Mouse (Mus musculus): ENCODE measurements around the gene Rbx1. TPM values are rescaled to one million over a fixed set of nuclear protein-coding genes. Genes with fewer than 3 reads are reported as not detected.
"Not testable (repeated sequence)": the region's sequence is repeated elsewhere in the genome, so short reads cannot be mapped to it uniquely, and the experiment has no call there.

Rbx1 gene
- total and polyA plus RNA-seq, 2 experiments = 45.5 to 55.4 TPM

GRCm38 (mm10) chr15:81476597-81476996 lies 10.5 kb downstream of the Rbx1 start:
- Histone ChIP-seq H3K4me3 (ENCODE audit: insufficient read depth, low read depth, low read length) (no peak overlapping the region), H3K36me3 (ENCODE audit: control insufficient read depth, insufficient read depth, low read length) (peaks cover 28% of the 10 kb centered on the region), H3K79me2 (ENCODE audit: control insufficient read depth, insufficient read depth, low read length) (no peaks in the 10 kb centered on the region), H3K27ac (replicated peaks; ENCODE audit: insufficient read depth, low read depth, low read length) (no peak overlapping the region), H3K27me3 (ENCODE audit: control insufficient read depth, insufficient read depth, low read length) (no peaks in the 10 kb centered on the region), H3K4me1 (ENCODE audit: control insufficient read depth, insufficient read depth, low read length) (0 out of 2 replicates have a peak, but pooled peaks cover under 1% of the 10 kb centered on the region), H3K9ac (ENCODE audit: low read depth, low read length) (no peak overlapping the region)
- no peak for DNase-seq (ENCODE audit: extremely low read depth, low read depth, low spot score)
- TF ChIP-seq CTCF (IDR thresholded peaks at IDR 0.05; ENCODE audit: low read depth, low read length) = no peak
- 8% methylated on average over 2 of the region's 2 CpGs for WGBS

DNA sequence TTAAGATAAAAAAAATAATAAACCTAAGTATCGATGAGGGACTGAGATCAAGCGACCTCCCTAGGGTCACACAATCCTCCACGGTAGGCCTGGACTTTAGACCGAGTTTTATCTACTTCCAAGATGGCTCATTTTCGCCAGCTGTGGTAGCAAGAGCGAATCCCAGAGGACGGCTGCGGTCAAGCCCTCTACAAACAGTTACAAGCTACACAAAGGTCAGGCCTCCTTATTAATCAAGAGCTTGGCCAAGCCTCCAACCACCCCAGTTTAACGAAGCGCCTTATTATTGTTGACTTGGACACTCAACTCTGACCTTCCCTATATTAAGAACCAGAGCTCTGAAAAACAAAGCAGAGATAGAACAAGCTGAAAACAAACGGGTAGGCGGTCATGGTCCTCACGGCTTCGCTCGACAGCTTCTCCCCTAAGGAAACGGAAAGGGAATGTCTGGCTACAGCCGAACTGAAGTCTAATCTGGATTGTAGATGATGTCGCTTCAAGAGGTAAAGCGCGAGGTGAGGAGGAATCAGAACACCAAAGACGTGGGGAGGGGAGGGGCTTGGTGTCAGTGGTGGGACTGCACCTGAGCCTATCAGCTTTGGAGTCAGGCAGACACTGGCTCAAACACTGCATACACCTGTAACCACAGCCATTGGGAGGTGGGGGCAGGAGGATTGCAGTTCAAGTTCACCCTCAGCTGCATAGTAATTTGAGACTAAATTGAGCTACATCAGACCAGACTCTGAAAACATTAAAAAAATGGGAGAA lies 13.5 kb downstream of the Rbx1 start:
- no peak overlapping the region for H3K27ac ChIP-seq (replicated peaks; ENCODE audit: insufficient read depth, low read depth, low read length)
- no peak overlapping the region for H3K9ac ChIP-seq (ENCODE audit: low read depth, low read length)
- H3K79me2 ChIP-seq (ENCODE audit: control insufficient read depth, insufficient read depth, low read length) = no peaks in the 10 kb centered on the region
- H3K4me3 ChIP-seq (ENCODE audit: insufficient read depth, low read depth, low read length) = no peak overlapping the region
- H3K36me3 ChIP-seq (ENCODE audit: control insufficient read depth, insufficient read depth, low read length) = peaks cover 4% of the 10 kb centered on the region; the same call in 1 of the 2 replicates
- TF ChIP-seq CTCF (IDR thresholded peaks at IDR 0.05; ENCODE audit: low read depth, low read length) (no peak), POLR2A (IDR thresholded peaks at IDR 0.05; ENCODE audit: extremely low read depth, insufficient read depth, low read length) (no peak)
- no peaks in the 10 kb centered on the region for H3K27me3 ChIP-seq (ENCODE audit: control insufficient read depth, insufficient read depth, low read length)
- peak; percentile 22 for DNase-seq (ENCODE audit: extremely low read depth, low read depth, low spot score)
- 67% methylated on average over 21 of the region's 21 CpGs for WGBS
- 0 out of 2 replicates have a peak, but pooled peaks cover 1% of the 10 kb centered on the region for H3K4me1 ChIP-seq (ENCODE audit: control insufficient read depth, insufficient read depth, low read length)

- not testable (repeated sequence) for H3K79me2 ChIP-seq (ENCODE audit: control insufficient read depth, insufficient read depth, low read length); H3K36me3 ChIP-seq (ENCODE audit: control insufficient read depth, insufficient read depth, low read length); DNase-seq (ENCODE audit: extremely low read depth, low read depth, low spot score); H3K27me3 ChIP-seq (ENCODE audit: control insufficient read depth, insufficient read depth, low read length); H3K9ac ChIP-seq (ENCODE audit: low read depth, low read length); H3K4me1 ChIP-seq (ENCODE audit: control insufficient read depth, insufficient read depth, low read length); H3K27ac ChIP-seq (replicated peaks; ENCODE audit: insufficient read depth, low read depth, low read length); H3K4me3 ChIP-seq (ENCODE audit: insufficient read depth, low read depth, low read length)
- 77% methylated on average over 3 of the region's 3 CpGs for WGBS
These were observed 14.2 kb downstream of the Rbx1 start for GRCm38 (mm10) chr15:81480284-81480683.

DNA sequence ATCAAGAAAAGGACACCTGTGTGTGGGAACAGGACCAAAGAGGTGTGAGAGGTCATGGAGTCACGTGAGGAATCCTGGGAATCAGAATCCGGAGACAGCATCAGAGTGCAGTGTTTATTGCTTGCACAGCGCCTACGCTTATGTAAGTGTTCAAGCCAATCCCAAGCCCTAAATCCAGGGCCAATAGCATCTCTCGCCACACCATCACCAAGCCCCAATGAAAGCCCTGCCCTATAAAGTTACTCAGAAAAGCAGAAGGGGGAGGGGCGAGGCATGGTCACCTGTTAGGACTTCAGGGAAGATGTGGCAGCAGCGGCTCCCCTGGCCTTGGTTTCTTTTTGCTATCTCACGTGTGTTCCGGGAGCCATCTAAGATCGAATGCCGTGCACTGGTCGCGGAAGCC lies 14.9 kb downstream of the Rbx1 start:
- H3K4me3 ChIP-seq (ENCODE audit: insufficient read depth, low read depth, low read length) = peak overlapping the region; percentile 57
- 0 out of 2 replicates have a peak, but pooled peaks cover 1% of the 10 kb centered on the region for H3K4me1 ChIP-seq (ENCODE audit: control insufficient read depth, insufficient read depth, low read length)
- no peak overlapping the region for H3K27ac ChIP-seq (replicated peaks; ENCODE audit: insufficient read depth, low read depth, low read length)
- H3K9ac ChIP-seq (ENCODE audit: low read depth, low read length) = peak overlapping the region; percentile 52
- TF ChIP-seq POLR2A (IDR thresholded peaks at IDR 0.05; ENCODE audit: extremely low read depth, insufficient read depth, low read length) (0 out of 2 replicates have a peak, but pooled peaks have one; percentile 23), CTCF (IDR thresholded peaks at IDR 0.05; ENCODE audit: low read depth, low read length) (no peak)
- H3K36me3 ChIP-seq (ENCODE audit: control insufficient read depth, insufficient read depth, low read length) = no peaks in the 10 kb centered on the region
- no peaks in the 10 kb centered on the region for H3K79me2 ChIP-seq (ENCODE audit: control insufficient read depth, insufficient read depth, low read length)
- 18% methylated on average over 13 of the region's 13 CpGs for WGBS
- H3K27me3 ChIP-seq (ENCODE audit: control insufficient read depth, insufficient read depth, low read length) = no peaks in the 10 kb centered on the region
- peak; percentile 79 for DNase-seq (ENCODE audit: extremely low read depth, low read depth, low spot score)

- Histone ChIP-seq H3K27ac (replicated peaks; ENCODE audit: insufficient read depth, low read depth, low read length) (no peak overlapping the region), H3K36me3 (ENCODE audit: control insufficient read depth, insufficient read depth, low read length) (no peaks in the 10 kb centered on the region), H3K27me3 (ENCODE audit: control insufficient read depth, insufficient read depth, low read length) (no peaks in the 10 kb centered on the region), H3K79me2 (ENCODE audit: control insufficient read depth, insufficient read depth, low read length) (no peaks in the 10 kb centered on the region), H3K9ac (ENCODE audit: low read depth, low read length) (no peak overlapping the region), H3K4me3 (ENCODE audit: insufficient read depth, low read depth, low read length) (no peak overlapping the region), H3K4me1 (ENCODE audit: control insufficient read depth, insufficient read depth, low read length) (0 out of 2 replicates have a peak, but pooled peaks cover 1% of the 10 kb centered on the region)
- TF ChIP-seq POLR2A (IDR thresholded peaks at IDR 0.05; ENCODE audit: extremely low read depth, insufficient read depth, low read length) (no peak), CTCF (IDR thresholded peaks at IDR 0.05; ENCODE audit: low read depth, low read length) (no peak)
- WGBS = 81% methylated on average over 2 of the region's 2 CpGs
- no peak for DNase-seq (ENCODE audit: extremely low read depth, low read depth, low spot score)
These were observed 16.9 kb downstream of the Rbx1 start for GRCm38 (mm10) chr15:81482966-81483365.

GRCm38 (mm10) chr15:81483691-81484090 lies 17.6 kb downstream of the Rbx1 start:
- no peak overlapping the region for H3K4me3 ChIP-seq (ENCODE audit: insufficient read depth, low read depth, low read length)
- H3K79me2 ChIP-seq (ENCODE audit: control insufficient read depth, insufficient read depth, low read length) = no peaks in the 10 kb centered on the region
- TF ChIP-seq CTCF (IDR thresholded peaks at IDR 0.05; ENCODE audit: low read depth, low read length) (no peak), POLR2A (IDR thresholded peaks at IDR 0.05; ENCODE audit: extremely low read depth, insufficient read depth, low read length) (no peak)
- no peaks in the 10 kb centered on the region for H3K36me3 ChIP-seq (ENCODE audit: control insufficient read depth, insufficient read depth, low read length)
- 92% methylated on average over 6 of the region's 6 CpGs for WGBS
- 0 out of 2 replicates have a peak, but pooled peaks cover 1% of the 10 kb centered on the region for H3K4me1 ChIP-seq (ENCODE audit: control insufficient read depth, insufficient read depth, low read length)
- no peak overlapping the region for H3K9ac ChIP-seq (ENCODE audit: low read depth, low read length)
- H3K27ac ChIP-seq (replicated peaks; ENCODE audit: insufficient read depth, low read depth, low read length) = no peak overlapping the region
- no peak for DNase-seq (ENCODE audit: extremely low read depth, low read depth, low spot score)
- H3K27me3 ChIP-seq (ENCODE audit: control insufficient read depth, insufficient read depth, low read length) = no peaks in the 10 kb centered on the region

Data from liver, adult 2 months (tissue).